Mouse (Mus musculus) right cerebral cortex, postnatal 4 days (tissue): ENCODE measurements around the gene Whrn.
A peak's percentile ranks its signal among the peaks of the same experiment; 100 is the strongest.

Source experiments
- DNase-seq: peaks from one replicate; pipeline ENCODE4 v3.0.0-alpha.2; 2022

Gene Whrn

DNA sequence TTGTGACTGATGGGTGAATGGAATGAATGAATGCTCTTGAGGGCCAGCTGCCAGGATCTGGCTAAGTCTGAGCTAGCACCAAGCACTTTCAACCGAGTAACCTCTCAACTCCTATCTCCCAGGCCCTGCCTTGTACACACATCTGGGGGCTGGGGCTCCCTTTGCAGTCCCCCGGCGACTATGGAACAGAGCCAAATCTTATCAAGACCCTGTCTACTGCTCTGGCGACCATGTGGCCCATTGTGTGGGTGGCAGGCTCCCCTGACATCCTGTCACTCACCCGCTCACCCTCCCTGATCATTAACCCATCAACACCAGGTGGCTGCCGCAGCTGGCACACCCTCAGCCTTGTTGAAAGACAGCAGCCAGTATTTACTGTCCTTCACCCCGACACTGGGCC, 90.7 kb downstream of the Whrn start:
- no peak for DNase-seq

- no peak for DNase-seq
Measured at GRCm38 (mm10) chr4:63404205-63404604, 91.6 kb downstream of the Whrn start.

GRCm38 (mm10) chr4:63403040-63403959, 92.5 kb downstream of the Whrn start, which contains the start of gene Akna:
Gene Akna, minus strand, starts transcription at chr4:63403354.
- peak; percentile 78 for DNase-seq

- no peak for DNase-seq
Measured at GRCm38 (mm10) chr4:63402558-63402957, 93.2 kb downstream of the Whrn start.

DNA sequence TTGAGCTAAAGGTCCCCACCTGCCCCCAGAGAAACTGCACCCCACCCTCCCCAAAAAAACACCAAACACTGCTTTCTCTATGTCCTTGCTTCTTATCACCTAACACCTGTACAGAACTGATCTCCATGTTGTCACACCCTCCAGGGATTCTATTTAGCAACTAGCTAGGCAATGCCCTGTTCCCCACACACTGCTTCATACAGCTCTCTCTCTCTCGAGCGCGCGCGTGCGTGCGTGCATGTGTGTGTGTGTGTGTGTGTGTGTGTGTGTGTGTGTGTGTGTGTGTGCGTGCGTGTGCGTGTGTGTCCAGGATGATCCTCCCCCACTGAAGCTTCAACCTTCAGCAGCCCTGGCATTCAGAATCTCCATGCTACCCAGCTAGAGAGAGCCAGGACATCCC, 93.7 kb downstream of the Whrn start:
- DNase-seq = no peak

DNA sequence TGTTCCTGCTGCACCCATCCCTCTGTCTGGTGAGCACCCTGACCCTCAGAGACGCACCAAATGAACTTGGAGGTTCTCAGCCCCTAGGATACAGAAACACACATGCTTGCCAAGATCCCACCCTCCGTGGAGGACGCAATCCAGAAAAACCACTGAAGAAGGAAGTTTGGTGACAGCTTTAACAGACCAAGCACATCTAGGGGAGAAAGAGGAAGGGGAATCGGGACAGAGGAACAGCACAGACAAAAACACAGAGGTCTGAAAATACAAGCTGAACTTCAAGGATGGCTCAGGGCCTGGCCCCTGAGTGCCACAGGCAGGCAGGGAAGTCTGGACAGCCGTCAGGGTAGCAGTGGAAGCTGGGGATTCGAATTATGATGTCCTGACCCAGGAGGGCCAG, 94.2 kb downstream of the Whrn start:
- DNase-seq = no peak

GRCm38 (mm10) chr4:63400541-63401306, 95.1 kb downstream of the Whrn start:
- no peak for DNase-seq

DNA sequence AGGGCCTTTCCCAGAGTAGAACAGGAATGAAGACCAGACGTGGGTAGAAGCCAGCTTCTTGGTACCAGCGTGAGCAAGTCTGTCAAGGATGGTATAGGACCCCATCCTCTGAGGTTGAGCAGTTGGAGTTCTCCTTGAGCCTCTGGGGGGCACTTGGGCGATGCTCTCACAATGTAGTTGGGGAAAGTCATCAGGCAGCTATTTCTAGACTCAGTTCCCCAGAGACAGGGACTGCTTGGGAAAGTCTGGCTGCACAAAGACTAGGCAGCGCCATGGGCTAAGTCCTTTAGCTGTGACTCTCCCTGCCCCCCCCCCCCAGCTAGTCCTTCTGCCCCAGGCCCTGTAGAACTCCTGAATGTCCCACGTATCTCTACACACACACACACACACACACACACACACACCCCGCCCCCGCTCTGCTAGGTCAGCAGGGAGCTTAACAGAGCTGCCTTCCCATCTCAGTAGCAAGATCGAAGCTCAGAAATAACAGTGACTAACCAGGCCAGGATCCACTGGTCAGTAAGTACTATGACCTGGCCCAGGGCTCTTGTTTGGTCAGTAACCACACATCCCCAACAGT, 96.0 kb downstream of the Whrn start:
- DNase-seq = no peak

DNA sequence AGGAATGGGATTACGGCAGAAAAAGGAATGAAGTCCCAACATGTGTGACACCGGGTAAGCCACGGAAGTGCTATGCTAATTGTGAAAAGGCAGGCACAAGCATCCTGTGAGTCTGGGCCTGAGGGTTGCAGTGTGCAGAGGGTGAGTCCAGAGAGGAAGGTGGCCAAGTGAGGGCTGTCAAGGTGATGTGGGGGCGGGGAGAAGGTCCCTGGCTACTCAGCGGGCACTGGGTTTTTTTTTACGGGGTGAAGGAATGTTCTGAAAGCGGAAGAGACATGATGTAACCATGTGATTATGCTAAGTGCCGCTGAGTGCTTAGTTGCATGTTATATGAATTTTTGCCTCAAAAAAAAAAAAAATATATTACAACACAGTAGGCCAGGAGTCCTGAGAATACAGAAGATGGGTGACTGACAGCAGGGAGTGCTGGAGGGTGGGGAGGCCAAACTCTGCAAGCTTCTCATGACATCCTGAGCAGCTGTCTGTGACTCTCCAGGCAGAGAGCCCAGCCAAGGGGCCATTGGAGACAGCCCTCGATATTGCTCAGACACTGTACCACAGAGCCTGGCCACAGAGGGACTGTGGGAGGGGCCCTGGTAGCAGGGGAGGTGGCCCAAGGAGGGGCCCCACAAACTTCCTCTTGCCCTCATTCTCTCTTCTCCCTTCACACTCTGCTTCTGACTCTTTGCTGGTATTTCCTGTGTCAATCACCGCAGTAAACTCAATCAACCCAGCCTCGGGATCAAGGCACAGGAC, 96.8 kb downstream of the Whrn start:
- no peak for DNase-seq

- no peak for DNase-seq
Measured at GRCm38 (mm10) chr4:63397981-63398537, 97.7 kb downstream of the Whrn start.

GRCm38 (mm10) chr4:63391322-63391721, 104.5 kb downstream of the Whrn start:
- DNase-seq = no peak

GRCm38 (mm10) chr4:63389887-63390528, 105.8 kb downstream of the Whrn start:
- DNase-seq = no peak

GRCm38 (mm10) chr4:63389121-63389886, 106.5 kb downstream of the Whrn start:
- no peak for DNase-seq

DNA sequence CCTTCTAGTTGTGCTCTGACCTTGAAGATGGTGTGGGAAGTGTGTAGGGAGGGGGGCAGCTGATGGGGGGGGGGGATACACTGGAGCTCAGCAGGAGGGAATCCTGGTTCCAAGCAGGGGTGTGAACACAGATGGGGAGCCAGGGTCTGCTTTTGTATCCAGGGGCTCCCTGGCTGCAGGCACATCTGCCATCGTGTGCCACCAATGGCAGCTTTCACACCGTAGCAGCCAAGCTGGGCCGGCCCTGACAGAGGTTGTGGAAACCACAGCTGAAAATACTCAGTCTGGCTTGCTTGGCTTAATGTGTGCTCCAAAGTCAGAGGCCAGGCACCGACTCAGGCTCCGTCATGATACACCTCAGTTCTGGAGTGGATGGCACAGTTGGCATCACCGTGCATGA, 107.8 kb downstream of the Whrn start:
- no peak for DNase-seq

DNA sequence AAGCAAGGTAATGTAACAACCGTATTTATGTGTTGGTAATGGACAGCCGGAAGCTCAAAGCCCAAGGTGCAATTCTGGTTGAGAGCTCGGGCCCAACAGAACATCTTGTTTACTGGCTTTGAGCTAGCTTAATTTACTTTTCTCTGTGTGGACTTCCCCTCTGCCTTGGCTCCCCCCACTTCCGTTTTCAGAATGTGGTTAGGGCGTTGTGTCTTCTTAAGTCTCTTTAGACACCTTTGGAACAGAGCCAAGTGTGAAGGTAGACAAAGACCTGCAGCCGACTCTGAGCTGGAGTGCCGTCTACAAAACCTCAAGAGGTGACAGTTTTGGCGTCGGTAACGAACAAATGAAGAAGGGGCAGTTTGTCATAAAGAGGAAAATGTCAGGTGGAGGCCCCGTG, 110.0 kb downstream of the Whrn start:
- DNase-seq = no peak

GRCm38 (mm10) chr4:63385253-63385652, 110.5 kb downstream of the Whrn start:
- DNase-seq = no peak

DNA sequence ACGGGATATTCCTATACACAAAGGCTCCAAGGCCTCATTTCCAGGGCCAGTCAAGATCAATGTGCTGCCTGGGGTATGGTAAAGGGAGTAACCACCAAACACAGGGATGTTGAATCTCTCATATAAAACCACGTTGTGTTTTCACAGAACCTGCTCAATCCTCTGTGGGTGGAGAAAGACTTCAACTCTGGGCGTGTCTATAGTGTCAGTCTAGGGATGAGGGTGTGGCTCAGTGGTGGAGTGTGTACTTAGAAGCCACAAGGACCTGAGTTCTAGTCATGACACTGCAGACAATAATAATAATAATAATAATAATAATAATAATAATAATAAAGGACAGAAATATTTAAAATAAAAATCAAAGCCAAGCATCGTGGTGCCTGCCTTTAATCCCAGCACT, 111.5 kb downstream of the Whrn start:
- no peak for DNase-seq

DNA sequence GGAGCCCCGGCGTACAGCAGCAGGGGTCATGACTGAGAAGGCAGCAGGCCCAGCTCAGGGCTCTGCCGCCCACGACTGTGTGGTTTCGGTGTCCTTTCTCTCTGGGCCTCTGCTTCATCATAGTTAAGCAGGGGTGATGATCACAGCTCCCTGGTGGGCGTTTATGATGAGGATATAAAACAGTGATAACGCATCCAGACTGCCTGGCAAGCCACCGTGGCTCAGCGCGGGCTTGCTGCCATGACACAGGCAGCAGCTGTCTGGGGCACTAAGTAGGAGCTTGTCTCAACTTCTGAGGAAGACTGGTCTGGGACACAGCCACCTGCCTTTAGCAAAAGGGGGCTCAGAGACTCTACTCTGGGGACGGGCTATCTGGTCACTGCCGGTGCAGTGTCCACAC, 112.3 kb downstream of the Whrn start:
- DNase-seq = no peak

GRCm38 (mm10) chr4:63382676-63383369, 113.0 kb downstream of the Whrn start:
- DNase-seq = no peak

DNA sequence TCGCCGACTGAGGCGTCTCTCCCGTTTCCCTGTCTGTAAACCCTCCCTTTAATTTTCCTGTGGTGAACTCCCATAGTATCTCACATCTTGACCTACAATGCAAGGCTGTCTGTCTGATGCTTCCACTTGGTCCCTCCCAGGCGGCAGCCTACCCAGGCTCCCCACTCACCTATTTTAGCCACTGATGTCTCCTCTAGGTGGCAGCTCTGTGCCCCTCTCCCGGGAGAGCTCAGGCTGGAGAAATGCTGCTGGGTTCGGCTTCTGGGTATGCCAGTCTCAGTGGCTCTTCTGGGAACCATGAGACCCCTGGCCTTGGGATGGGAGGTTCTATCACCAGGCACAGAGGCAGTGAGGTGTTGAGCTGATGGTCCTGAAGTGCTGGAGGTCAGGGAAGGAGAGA, 118.3 kb downstream of the Whrn start:
- no peak for DNase-seq

GRCm38 (mm10) chr4:63375367-63375766, 120.4 kb downstream of the Whrn start:
- no peak for DNase-seq
